Mouse (Mus musculus) gonadal fat pad, adult 2 months (tissue): ENCODE results near the gene Spint1. TPM values are rescaled to one million over a fixed set of nuclear protein-coding genes. Genes with fewer than 3 reads are reported as not detected.

Experiments
- DNase-seq: peaks from one replicate; pipeline ENCODE4 v3.0.0-alpha.2; 2012; ENCODE audit warnings: low read depth
- polyA plus RNA-seq: library from polyadenylated mRNA; depleted of rRNA; stranded (reverse); fragments of >200 nt; gene quantifications from 2 replicates; pipeline ENCODE4 v1.2.3, GENCODE M21; 2012

Spint1 gene
- polyA plus RNA-seq, 1 experiment: 38.8 TPM

- DNase-seq: no peak
These were observed 5.4 kb downstream of the Spint1 start for GRCm38 (mm10) chr2:119242548-119242947.

DNA sequence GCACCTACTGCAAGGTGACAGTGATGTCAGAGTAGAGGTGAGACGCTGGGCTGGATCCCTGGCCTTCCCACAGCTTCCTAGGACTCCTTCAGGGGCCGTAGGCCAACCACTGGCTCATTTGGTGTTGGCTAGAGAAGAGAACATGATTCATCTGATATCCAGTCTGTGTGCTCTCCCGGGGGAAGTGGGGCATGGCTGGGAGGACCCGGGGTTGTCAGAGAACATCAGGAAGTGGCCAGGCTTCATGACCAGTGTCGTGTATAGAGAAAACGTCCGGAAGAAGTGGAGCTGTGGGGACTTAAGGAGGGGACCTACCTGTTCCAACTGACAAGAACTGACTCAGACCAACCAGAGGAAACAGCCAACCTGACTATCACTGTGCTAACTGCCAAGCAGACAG is 8.1 kb downstream of the Spint1 start:
- DNase-seq: no peak

DNA sequence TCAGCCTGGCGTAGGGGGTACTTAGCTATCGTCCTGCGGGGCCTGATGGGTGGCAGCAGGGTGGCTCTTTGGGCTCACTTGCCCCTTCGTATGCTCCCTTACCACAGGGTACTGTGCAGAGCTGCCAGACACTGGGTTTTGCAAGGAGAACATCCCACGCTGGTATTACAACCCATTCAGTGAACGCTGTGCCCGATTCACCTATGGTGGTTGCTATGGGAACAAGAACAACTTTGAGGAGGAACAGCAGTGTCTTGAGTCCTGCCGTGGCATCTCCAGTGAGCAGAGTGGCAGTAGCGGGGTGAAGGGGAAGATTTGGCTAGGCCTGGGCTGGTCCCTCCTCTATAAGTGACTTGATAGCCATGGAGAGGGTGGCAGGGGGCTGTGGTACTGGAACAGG is 10.7 kb downstream of the Spint1 start:
- DNase-seq: no peak

GRCm38 (mm10) chr2:119249592-119250061 is 12.5 kb downstream of the Spint1 start:
- no peak for DNase-seq

GRCm38 (mm10) chr2:119250377-119250776 is 13.2 kb downstream of the Spint1 start:
- no peak for DNase-seq

DNA sequence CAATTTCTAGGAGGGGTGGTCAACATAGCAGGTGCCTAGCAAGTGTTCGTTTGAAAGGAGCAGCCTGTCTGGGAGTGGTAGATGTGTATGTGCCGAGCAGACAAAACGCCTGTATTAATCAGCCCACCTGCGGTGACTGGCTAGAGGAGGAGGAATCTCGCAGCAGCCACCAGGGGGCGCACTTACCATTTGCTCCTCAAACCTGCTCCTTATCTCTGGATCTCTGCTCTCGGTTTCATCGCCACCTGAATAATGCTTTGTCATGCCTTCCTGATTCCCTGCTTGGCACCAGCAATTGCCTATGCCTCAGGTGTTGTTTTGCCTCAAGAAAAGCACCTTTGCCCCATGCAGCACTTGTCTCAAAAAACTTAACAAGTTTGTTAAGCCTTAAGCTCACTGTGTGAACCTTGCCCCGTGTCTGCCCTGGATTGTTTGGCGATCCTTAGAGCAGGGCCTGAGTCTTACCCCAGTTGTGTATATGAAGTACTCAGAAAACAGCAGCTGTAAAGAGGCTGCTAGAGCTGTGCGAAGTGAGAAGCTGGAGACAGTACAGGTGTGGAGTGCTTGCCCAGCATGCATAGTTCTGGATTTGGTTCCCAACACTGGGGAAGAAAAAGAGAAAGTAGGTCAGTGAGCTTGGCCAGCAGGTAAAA is 13.8 kb downstream of the Spint1 start:
- DNase-seq: no peak

GRCm38 (mm10) chr2:119254976-119255375 is 17.8 kb downstream of the Spint1 start:
- no peak for DNase-seq

DNA sequence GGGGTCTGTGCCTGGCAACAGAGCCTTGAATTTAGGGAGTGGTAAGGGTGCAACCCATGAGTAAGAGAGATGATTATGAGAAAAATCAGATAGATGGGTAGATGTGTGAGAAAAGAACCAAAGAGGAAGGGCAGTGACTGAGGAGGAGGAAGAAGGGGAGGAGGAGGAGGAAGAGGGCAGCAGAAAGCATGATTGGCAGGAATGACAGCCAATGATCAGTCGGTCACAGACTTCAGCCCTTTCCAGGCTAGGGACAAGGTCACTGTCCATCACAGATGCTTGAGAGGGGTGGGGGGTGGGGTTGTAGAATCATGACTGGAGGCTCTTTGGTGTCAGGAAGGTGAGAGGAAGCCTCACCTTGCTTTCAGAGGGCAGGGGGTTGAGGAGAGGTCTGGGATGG is 23.4 kb downstream of the Spint1 start:
- DNase-seq: no peak

- DNase-seq: no peak
These were observed 24.2 kb downstream of the Spint1 start for GRCm38 (mm10) chr2:119261326-119261725.

DNA sequence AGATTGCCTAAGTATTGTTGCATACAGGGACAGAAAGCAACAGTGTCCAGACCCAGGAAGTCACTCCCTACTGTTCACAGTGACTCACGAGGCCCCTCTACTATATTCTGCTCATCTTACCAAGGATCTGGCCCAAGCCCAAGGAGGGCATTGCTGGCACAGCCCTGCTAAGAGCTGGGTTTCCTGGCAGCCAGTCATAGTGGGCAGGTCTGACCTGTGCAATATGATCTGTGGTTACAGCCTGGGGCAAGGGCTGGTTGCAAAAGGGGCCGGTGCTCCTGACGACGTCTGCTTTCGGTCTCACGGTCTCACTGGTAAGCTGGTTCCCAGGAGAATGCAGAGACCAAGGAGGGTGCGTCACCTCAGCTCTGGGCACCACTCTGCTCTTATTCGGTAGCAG is 25.8 kb downstream of the Spint1 start:
- DNase-seq: no peak

DNA sequence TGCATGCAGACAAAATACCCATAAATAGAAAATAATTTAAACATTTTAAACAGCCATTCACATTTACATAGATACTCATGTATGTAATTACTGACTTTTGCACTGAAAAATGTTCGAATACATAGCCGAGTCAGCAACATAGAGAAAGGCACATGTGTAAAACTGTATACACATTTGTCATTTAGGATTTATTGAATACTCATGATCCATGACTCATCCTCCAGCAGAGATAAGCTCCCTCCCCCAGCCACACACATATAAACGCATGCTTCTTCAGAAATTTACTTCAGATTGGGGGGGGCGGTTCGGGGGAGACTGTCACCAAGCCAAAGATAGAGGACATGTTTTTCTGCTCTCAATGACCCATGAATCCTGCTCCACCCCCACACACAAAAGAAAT is 26.7 kb downstream of the Spint1 start:
- DNase-seq: no peak

DNA sequence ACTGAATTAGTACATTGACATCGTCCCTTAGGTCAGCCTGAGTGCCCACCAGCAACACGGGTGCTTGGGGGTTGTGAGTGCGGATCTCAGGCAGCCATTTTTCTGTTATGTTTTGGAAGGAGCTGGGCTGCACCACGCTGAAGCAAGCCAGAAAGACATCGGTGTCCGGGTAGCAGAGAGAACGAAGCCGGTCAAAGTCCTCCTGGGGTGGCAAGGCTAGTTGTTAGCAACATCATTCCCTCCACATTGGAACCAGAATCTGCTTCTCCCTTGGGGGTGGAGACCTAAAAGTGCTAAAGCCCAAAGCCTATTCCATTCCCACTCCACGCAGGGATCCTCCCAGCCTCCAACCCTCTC is 33.1 kb downstream of the Spint1 start:
- DNase-seq: no peak

- no peak for DNase-seq
These were observed 33.6 kb downstream of the Spint1 start, which contains the start of gene Rhov for GRCm38 (mm10) chr2:119270643-119271331. Rhov (minus strand) TSS chr2:119271272.

- DNase-seq: no peak
These were observed 37.0 kb downstream of the Spint1 start for GRCm38 (mm10) chr2:119274126-119274525.

DNA sequence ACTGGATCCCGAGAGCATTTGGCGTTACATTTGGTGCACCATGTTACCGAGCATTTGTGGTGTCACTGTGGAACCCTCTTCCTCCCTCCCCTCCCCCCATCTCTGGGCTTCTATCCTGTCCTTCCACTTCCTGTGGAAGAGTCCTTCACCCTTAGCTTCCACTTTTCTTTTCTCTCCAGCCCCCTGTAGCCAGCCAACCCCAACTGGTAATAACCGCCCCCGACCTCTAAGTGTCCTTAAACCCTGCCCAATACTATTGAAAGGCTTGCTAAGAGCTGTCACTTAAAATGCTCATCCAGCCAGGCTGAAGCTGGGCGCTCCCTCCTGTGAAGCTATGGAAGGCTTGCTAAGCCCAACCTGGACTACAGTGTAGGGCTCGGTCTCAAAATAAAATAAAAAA is 39.8 kb downstream of the Spint1 start:
- DNase-seq: no peak

GRCm38 (mm10) chr2:119277810-119278209 is 40.6 kb downstream of the Spint1 start:
- DNase-seq: no peak

DNA sequence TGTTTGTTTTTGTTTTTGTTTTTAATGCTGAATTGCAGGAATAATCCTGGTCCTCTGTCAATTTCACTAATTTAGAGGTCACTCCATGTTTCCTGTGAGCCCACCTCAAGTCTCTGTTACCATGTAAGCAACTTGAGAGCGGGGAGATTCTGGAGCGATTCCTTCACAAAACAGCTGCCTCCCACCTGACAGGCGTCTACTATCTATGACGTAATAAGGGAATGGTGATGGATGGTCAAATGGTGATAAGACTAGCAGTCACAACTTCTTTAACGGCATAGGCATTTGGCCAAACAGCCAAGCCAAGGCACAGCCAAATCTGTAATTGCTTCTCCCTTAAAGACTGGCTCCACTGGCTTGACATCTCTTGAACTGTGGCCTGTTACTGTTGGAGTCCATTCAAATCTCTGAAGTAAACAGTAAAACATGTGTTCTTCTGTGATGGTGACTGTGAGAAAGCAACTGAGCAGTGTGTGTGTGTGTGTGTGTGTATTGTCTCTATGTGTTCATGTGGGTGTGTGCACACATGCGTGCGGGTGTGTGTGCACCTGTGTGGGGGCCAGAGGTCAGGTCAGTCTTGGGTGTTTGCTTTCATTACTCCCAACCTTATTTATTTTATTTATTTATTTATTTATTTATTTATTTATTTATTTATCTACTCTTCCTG is 44.9 kb downstream of the Spint1 start:
- no peak for DNase-seq

GRCm38 (mm10) chr2:119287372-119287771 is 50.2 kb downstream of the Spint1 start:
- no peak for DNase-seq

GRCm38 (mm10) chr2:119288270-119288882 is 51.2 kb downstream of the Spint1 start, which contains the start of gene Vps18:
Vps18 (plus strand) TSS chr2:119288740.
- DNase-seq: peak; percentile 62

GRCm38 (mm10) chr2:119289014-119289416 is 51.9 kb downstream of the Spint1 start:
- no peak for DNase-seq

- no peak for DNase-seq
These were observed 55.1 kb downstream of the Spint1 start for GRCm38 (mm10) chr2:119292281-119292680.

DNA sequence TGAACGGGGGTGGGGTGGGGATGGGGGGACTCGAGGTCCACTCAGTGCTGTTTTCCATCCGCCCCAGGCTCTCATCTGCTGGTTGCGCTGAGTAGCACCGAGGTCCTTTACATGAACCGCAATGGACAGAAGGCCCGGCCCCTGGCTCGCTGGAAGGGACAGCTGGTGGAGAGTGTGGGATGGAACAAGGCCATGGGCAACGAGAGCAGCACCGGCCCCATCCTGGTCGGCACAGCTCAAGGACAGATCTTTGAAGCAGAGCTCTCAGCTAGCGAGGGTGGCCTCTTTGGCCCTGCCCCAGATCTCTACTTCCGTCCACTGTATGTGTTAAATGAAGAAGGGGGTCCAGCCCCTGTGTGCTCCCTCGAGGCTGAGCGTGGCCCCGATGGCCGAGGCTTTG is 55.7 kb downstream of the Spint1 start:
- DNase-seq: no peak
